Mouse (Mus musculus) cortical plate, adult 2 months (tissue): ENCODE data around the gene Gstt2. TPM values are rescaled to one million over a fixed set of nuclear protein-coding genes. Genes with fewer than 3 reads are reported as not detected.

Source experiments
- H3K27ac ChIP-seq: fragments of 200-500 bp; 2 replicates; pipeline ENCODE4 v1.5.1; 2012; ENCODE audit warnings: low read length, control low read depth, inconsistent platforms; ENCODE audit not compliant: insufficient read depth
- H3K4me1 ChIP-seq: fragments of 200-500 bp; 2 replicates; pipeline ENCODE4 v1.6.1; 2011; ENCODE audit warnings: low read length; ENCODE audit not compliant: control insufficient read depth, insufficient read depth
- H3K4me3 ChIP-seq: fragments of 200-500 bp; 2 replicates; pipeline ENCODE4 v1.5.1; 2011; ENCODE audit warnings: mild to moderate bottlenecking, low read length, control low read depth; ENCODE audit not compliant: insufficient read depth
- CTCF ChIP-seq: fragments of 200-500 bp; IDR thresholded peaks from 2 replicates; pipeline ENCODE4 v1.5.1; 2011; ENCODE audit warnings: mild to moderate bottlenecking, control low read depth, low read length; ENCODE audit not compliant: insufficient read depth; ENCODE audit errors: extremely low read depth
- POLR2A ChIP-seq: fragments of 200-500 bp; IDR thresholded peaks from 2 replicates; pipeline ENCODE4 v1.6.1; 2011; ENCODE audit warnings: mild to moderate bottlenecking, low read length, control low read depth; ENCODE audit not compliant: insufficient read depth; ENCODE audit errors: extremely low read depth
- polyA plus RNA-seq: library from polyadenylated mRNA; depleted of rRNA; stranded (reverse); fragments of >200 nt; gene quantifications from 2 replicates; pipeline ENCODE4 v1.2.3, GENCODE M21; 2012; rRNA removed

The Gstt2 gene
- 15.6 and 17.1 TPM in 2 replicates for polyA plus RNA-seq

GRCm38 (mm10) chr10:75837248-75837759 lies at the start of gene Gstt2:
Gene Gstt2 (minus strand): TSS chr10:75837424.
- TF ChIP-seq POLR2A: peak; percentile 75
- TF ChIP-seq CTCF: no peak

GRCm38 (mm10) chr10:75884742-75885141 lies 47.5 kb upstream of the Gstt2 start:
- H3K27ac ChIP-seq: no peak overlapping the region
- H3K4me3 ChIP-seq: no peak overlapping the region
- TF ChIP-seq CTCF (no peak), POLR2A (no peak)
- H3K4me1 ChIP-seq: no peaks in the 10 kb centered on the region

More at GRCm38 (mm10) chr10:75837248-75837759, at the start of gene Gstt2:
- peak within 1 kb of the TSS; percentile 34 for H3K4me3 ChIP-seq
- peak within 1 kb of the TSS; percentile 63 for H3K27ac ChIP-seq
- H3K4me1 ChIP-seq: no peaks in the 10 kb centered on the region

DNA sequence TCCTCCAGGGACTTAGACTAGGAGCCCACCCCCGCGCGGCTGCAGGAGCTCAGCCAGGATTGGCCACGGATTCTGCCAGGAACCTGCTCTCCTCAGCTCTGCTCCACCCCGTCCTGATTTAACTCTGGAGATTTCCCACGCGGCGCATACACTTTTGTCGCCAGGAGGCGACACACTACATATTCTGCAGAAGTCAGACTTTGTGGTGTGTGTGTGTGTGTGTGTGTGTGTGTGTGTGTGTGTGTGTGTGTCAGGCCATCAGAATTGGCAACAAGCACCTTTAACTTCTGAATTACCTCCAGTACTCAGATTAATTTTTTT lies 46.0 kb upstream of the Gstt2 start:
- Histone ChIP-seq H3K4me3 (no peak overlapping the region), H3K27ac (no peak overlapping the region)

GRCm38 (mm10) chr10:75882433-75883231 lies 45.4 kb upstream of the Gstt2 start:
- Histone ChIP-seq H3K4me3 (no peak overlapping the region), H3K4me1 (no peaks in the 10 kb centered on the region), H3K27ac (no peak overlapping the region)
- TF ChIP-seq POLR2A (no peak), CTCF (no peak)

More for the DNA sequence above, 46.0 kb upstream of the Gstt2 start:
- TF ChIP-seq CTCF (peak; percentile 46), POLR2A (no peak)
- no peaks in the 10 kb centered on the region for H3K4me1 ChIP-seq

GRCm38 (mm10) chr10:75881578-75882432 lies 44.6 kb upstream of the Gstt2 start:
- Histone ChIP-seq H3K4me3 (no peak overlapping the region), H3K27ac (no peak overlapping the region), H3K4me1 (no peaks in the 10 kb centered on the region)
- TF ChIP-seq CTCF (no peak), POLR2A (no peak)

- no peak overlapping the region for H3K27ac ChIP-seq
These were observed 43.8 kb upstream of the Gstt2 start for GRCm38 (mm10) chr10:75880771-75881577.

DNA sequence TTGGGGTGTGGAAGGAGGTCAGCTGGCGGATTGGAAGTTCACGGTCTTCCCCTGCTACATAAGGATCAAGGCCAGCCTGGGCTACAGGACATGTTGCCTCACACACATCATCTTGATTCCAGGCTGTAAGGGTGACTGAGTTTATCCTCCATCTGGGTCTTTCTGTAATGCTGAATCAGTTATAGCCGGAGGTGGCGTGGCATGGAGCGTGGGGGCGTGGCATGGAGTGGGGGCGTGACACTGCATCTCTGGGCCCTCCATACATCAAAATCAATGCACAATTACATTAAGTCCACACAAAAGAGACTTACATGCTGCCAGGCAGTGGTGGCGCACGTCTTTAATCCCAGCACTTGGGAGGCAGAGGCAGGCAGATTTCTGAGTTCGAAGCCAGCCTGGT lies 43.1 kb upstream of the Gstt2 start:
- Histone ChIP-seq H3K27ac (no peak overlapping the region), H3K4me3 (no peak overlapping the region), H3K4me1 (no peaks in the 10 kb centered on the region)
- TF ChIP-seq POLR2A: no peak

More at GRCm38 (mm10) chr10:75880771-75881577, 43.8 kb upstream of the Gstt2 start:
- TF ChIP-seq CTCF (no peak), POLR2A (no peak)
- no peaks in the 10 kb centered on the region for H3K4me1 ChIP-seq
- no peak overlapping the region for H3K4me3 ChIP-seq

DNA sequence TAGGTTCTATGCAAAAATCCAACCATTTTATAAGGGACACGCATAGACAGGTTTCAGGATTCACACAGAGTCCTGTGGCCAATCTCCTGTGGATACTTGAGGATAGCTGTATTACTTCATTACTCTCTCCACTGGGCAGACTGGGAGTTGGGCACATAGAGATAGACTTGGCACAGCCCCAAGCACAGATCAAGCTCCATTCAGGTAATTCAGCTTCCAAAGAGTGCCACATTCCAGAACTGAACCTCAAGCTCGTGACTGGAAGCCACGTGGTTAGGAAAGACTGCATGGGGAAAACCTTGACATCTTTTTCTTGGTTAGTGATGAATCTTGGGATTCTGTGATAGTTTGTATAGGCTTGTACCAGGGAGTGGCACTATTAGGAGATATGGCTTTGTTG lies 41.6 kb upstream of the Gstt2 start:
- no peak overlapping the region for H3K4me3 ChIP-seq
- no peaks in the 10 kb centered on the region for H3K4me1 ChIP-seq
- H3K27ac ChIP-seq: no peak overlapping the region
- TF ChIP-seq POLR2A (no peak), CTCF (no peak)

DNA sequence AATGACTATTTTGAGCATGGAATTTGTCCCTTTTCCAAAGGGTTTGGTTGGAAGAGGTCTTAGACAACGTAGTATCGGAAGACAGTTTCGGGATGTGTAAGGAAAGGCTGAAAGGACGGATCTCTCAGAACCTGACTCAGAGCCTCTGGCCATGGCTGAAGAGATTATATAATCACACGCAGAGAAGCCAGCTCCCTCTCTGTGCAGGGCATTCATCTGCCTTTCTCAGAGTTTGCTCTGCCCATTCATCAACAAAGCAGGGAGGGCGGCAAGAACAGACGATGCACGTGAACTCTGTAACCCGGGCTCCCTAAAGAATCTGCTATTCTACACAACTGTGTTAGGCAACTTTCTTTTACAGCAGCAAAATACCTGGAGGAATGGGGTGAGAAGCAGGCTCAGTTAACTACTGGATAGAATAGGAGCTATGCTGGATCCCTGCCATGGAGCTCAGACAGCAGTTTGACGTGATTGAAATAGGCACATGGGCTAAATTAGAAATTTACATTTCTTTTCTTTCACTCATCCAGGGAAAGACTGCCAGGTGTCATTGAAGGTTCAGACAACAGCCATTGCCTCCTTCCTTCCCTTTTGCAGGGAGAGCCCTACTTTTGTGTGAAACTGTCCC lies 36.4 kb upstream of the Gstt2 start:
- H3K4me1 ChIP-seq: 0 out of 2 replicates have a peak, but pooled peaks cover 1% of the 10 kb centered on the region
- no peak for TF ChIP-seq POLR2A
- no peak for TF ChIP-seq CTCF
- no peak overlapping the region; the same call in 1 of the 2 replicates for H3K4me3 ChIP-seq
- peak overlapping the region; percentile 30; the same call in 1 of the 2 replicates for H3K27ac ChIP-seq
